Mouse (Mus musculus): ENCODE data around the gene Aig1. TPM values are rescaled to one million over a fixed set of nuclear protein-coding genes. Genes with fewer than 3 reads are reported as not detected.
"Not testable (repeated sequence)": the region's sequence is repeated elsewhere in the genome, so short reads cannot be mapped to it uniquely, and the experiment has no call there.

The Aig1 gene
- 10 to 100 TPM; 55.5 to 60.1 TPM for total RNA-seq (2021)
- long read RNA-seq, experiment 1, transcript Aig1-201 (6 exons, 1,439 nt): minor isoform, 5 of 93 reads
- long read RNA-seq, experiment 1, transcript Aig1-205 (6 exons, 1,554 nt): major isoform, 81 of 93 reads
- long read RNA-seq, experiment 1, partial matches to known transcripts: 2 of 93 reads
- long read RNA-seq, experiment 1, other reads (novel, unspliced or antisense): 5 of 93 reads
- long read RNA-seq, experiment 2, transcript Aig1-205 (6 exons, 1,554 nt): major isoform, 62 of 70 reads
- long read RNA-seq, experiment 2, partial matches to known transcripts: 1 of 70 reads
- long read RNA-seq, experiment 2, other reads (novel, unspliced or antisense): 4 of 70 reads

DNA sequence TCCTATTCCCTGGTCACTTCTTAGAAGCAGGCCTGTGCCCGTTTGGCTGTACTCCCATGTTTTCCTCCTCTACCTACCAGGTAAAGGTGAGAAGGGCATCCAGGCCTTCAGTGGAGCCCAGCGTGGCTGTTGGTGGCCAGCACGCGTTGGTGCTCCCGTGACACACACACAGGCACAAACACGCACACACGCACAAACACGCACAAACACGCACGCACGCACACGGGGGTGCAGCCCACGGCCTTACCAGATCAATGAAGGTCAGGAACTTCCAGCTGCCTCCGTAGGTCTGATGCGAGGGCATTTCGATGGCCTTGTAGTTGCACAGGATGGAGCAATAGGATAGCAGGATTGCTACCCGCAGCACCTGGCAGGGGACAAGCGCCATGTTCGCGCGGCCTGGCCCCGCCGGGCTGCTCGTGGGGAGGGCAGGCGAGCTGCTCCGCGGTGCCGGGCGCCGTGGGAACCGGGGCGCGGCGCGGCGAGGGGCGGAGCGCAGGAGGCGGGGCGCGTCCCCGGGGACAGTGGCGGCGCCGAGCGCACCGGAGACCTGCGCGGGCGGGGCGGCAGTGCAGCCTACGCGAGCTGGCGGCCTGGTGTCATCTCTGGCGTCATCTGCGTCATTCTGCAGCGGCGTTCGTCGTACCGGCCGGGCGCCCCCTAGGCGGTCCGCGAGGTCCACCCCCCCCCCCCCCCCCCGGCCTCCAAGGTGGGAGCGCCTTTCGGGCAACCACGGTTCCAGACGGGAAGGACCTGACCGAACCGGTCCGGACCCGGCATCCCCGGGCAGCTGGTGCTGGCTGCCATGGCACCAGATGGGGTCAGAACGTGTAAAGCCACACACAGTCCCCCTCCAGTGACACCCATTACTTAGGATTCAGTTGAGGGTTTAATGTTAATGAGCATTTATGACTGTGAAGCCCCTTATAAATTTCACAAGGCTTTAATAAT is at the start of gene Aig1:
Gene Aig1 (minus strand): TSS at position 610 of the 951 bp plus-strand sequence.
- intact Hi-C loops (cut with DNase I): loop anchor here (5.0 kb wide), 2 partner anchors 94 to 306 kb away; no protein-coding TSS in a partner anchor
- peak; percentile 79 to 82 for DNase-seq

DNA sequence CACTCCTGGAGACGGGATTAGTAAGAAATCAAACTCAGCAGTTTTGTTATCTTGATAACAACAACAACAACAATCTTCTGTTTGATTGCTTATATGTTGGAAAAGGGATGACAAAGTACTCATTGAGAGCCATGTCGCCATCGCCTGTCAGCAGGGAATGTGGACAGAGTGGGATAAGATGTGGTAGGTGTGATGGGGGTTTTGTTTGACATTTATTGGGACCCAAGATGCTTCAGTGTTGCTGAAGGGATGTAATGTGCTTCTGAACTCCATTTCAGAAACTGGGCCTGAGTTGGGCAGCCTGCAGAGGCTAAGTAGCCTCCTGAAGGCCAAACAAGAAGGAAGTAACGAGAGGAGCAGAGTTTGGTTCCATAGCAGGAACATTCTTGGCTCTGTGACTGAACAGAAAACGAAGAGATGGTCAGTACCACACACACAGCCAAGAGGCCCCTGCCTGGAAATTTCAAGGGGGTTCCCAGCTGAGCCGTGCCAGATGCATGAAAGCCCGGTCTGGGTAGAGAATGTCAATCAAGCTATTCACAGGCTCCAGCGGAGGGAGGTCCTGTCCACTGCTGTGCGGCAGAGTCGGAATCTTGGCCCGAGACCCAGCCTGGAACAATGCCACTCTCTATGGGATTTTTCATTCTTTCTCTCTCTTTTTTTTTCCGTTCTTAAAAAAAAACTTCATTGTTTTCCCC is 48.0 kb upstream of the Aig1 start:
- intact Hi-C loops (cut with DNase I): no loop called here
- peak; percentile 51 to 68 for DNase-seq

DNA sequence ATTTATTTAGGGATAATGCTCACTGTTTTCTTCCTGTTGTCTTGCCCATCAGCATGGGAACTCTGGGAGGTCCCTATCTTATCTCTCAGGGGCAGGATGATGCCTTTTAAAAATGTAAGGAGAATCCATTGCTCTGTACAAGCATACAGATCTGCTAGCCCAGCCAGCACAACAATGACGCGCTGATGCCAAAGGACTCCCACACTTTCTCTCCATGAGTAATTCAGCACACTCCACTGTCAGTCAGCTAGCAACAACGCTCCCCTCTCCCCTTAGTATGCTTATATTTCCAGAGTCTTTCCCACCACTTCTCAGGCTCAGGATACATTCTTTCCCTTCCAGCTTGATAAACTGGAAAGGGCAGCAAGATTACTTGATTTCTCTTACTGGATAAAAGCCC is 46.4 kb upstream of the Aig1 start:
- intact Hi-C loops (cut with DNase I): no loop called here

GRCm38 (mm10) chr10:13913689-13914088 is 44.9 kb upstream of the Aig1 start:
- intact Hi-C loops (cut with DNase I): no loop called here
- DNase-seq: peak; percentile 13 to 25

More for the DNA sequence above, 46.4 kb upstream of the Aig1 start:
- DNase-seq: no peak

DNA sequence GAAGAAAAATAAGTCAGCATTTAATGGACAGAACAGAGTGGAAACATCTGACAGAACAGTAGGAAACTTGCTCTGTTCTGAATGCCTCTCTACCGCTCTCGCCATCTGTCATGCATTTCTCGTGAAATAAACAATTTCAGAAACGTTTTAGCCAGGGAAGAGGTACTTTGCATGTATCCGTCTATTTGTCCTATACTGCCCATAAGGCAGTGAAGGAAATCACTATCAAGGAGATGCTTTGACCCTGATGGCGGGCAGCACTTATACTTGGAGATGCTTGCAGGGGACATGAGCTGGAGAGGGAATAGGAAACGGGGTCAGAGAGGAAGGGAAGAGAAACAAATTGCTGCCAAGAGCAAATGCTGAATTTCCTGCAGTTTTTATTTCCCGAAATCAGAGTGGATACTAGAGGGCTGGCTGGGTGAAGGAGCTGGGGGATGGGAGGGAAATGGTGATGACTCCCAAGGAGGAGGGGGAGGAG is 37.5 kb upstream of the Aig1 start:
- peak in 1 of 2 experiments; percentile 9 for DNase-seq
- intact Hi-C loops (cut with DNase I): no loop called here

DNA sequence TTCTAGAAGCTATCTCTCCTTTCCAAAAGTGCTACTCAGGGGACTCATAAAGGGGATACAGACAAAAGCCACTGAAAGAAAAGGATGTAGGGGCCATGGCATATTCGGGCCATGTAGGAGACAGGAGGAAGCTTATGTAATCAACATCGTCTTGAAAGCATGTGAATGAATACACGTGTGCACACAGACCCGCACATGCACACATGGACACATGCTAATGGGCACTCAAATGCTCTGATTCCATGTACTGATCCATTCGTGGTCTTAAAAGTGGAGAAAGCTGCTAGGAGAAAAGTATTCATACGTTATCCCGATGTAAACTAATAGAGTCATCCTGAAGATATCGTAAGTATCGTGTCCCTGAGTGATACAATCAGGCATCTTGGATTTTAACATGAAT is 36.8 kb upstream of the Aig1 start:
- intact Hi-C loops (cut with DNase I): no loop called here
- DNase-seq: no peak

GRCm38 (mm10) chr10:13892762-13893161 is 24.0 kb upstream of the Aig1 start:
- not testable (repeated sequence) for DNase-seq

DNA sequence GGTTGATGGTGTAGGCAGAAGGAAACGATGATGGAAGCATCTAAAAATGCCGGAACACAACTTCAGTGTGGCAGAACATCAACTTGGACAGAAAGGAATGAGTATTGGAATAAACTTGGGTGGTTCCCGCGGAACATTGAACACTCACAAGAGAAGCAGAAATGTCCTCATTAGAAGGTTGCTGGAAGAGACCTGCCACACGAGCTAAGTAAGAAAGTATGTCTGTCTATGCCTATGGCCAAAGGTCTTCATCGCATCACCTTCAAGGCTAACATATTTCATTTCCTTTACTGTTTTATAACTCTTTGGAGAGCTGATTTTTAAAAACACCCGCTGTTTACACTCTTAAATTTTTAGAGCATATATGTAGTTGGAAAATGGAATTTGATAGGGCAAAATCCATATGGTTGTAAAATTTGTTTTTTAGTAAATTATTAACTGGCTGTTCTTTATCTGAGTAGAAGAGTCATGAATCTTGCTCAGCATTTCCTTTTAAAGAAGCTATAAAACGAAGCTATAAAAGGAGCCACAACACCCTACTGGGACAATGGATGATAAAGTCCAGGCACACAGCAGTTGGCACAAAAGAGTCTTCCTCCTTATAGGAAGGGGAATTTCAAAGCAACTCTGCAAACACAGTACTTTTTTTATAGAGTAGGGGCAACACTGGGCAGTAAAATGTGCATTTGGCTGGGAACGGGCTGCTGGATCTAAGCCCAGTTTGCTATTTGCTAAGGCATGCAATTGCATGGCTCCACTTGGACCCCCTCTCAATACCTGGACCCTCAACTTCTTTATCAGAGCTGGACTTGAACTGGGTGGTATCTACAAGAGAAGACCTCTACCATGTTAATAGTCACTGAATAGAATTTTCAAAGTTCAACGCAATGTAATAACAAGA is 14.4 kb upstream of the Aig1 start:
- intact Hi-C loops (cut with DNase I): no loop called here
- DNase-seq: no peak

More at GRCm38 (mm10) chr10:13892762-13893161, 24.0 kb upstream of the Aig1 start:
- intact Hi-C loops (cut with DNase I): not testable (repeated sequence)

DNA sequence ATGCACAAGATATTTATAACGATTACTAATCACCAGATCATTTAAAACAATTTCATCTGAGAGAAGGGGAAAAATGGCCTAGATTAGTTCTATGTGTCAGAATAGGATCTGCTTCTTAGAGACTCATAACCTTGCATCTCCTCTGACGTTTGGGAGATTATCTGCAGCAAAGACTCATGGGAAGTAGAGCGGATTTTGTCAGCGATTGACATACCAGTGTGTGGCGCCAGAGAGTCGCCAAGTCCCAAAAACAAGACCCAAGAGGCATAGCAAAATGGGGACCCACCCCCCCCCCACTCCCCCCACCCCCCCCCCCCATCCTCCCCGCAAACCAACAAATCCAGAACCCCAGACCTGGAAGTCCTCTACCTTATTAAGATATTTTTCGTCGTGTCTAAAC is 13.7 kb upstream of the Aig1 start:
- DNase-seq: no peak
- intact Hi-C loops (cut with DNase I): no loop called here

GRCm38 (mm10) chr10:13878696-13879095 is 9.9 kb upstream of the Aig1 start:
- no peak for DNase-seq
- intact Hi-C loops (cut with DNase I): no loop called here

- no peak for DNase-seq
- intact Hi-C loops (cut with DNase I): no loop called here
Observed at GRCm38 (mm10) chr10:13875038-13875420, 6.2 kb upstream of the Aig1 start.

GRCm38 (mm10) chr10:13874301-13875037 is 5.7 kb upstream of the Aig1 start:
- intact Hi-C loops (cut with DNase I): no loop called here
- DNase-seq: no peak

GRCm38 (mm10) chr10:13870531-13870930 is 1.8 kb upstream of the Aig1 start:
- intact Hi-C loops (cut with DNase I): no loop called here
- no peak for DNase-seq

DNA sequence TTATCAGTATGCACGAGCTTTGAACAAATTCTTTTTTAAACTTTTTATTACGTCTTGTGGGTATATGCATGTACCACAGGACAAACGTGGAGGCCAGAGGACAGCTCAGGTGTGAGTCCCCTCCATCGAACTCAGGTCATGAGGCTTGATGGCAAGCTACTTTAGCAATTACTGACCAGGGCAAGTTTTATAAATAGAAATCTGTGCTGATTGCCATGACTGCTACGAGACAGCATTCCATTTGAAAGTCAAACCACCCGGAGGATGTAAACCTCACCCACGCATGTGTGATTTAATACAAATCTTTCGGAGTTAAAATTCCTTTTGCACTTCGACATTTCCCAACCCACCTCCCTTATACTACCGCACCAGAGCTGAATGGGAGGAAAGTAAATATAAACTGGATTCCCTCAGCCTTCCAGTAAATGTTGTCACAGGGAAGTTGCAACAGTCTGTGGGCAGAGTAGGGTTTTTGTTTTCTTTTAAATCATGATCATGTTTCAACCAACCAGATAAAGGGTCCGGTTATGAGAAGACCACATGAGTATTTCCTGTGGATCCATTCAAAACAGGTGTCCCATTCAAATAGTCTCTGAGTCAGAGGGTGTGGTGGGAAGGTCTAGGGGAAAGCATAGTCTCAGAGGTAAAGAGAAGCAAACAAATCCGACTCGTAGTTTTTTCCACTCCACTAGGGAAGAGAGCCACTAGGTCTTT is 699 bp upstream of the Aig1 start:
- intact Hi-C loops (cut with DNase I): loop anchor here (5.0 kb wide), 2 partner anchors 93 to 307 kb away; no protein-coding TSS in a partner anchor
- peak in 1 of 2 experiments; percentile 23 for DNase-seq

- intact Hi-C loops (cut with DNase I): loop anchor here (5.0 kb wide), 2 partner anchors 96 to 304 kb away; no protein-coding TSS in a partner anchor
Observed at GRCm38 (mm10) chr10:13866391-13866790, 2.4 kb downstream of the Aig1 start.

GRCm38 (mm10) chr10:13861115-13861909 is 7.5 kb downstream of the Aig1 start:
- no peak for DNase-seq
- intact Hi-C loops (cut with DNase I): no loop called here

More at GRCm38 (mm10) chr10:13866391-13866790, 2.4 kb downstream of the Aig1 start:
- DNase-seq: peak; percentile 59 to 62

DNA sequence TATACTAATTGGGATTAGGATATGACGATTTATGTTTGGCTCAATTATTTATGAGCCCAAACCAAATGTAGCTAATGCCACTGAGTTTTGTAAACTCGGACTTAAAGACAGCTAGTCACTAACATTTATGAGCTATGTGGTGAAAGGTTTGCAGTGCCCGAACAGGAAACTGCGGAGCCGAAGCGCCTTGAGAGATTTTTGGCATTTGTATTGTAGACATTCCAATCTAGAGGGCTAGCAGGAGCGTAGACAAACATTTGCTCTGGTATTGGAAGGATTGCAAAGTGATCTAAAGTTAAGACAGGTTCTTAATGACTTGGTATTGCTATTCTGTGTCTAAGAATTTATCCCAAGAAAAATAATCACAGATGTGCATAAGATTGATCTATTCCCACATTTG is 12.3 kb downstream of the Aig1 start:
- intact Hi-C loops (cut with DNase I): no loop called here
- DNase-seq: no peak
